Mouse (Mus musculus): ENCODE data around the gene Gse1. TPM values are rescaled to one million over a fixed set of nuclear protein-coding genes. Genes with fewer than 3 reads are reported as not detected.

The Gse1 gene
- polyA plus RNA-seq, 1 experiment from 2014 or later, result 28.8 TPM

DNA sequence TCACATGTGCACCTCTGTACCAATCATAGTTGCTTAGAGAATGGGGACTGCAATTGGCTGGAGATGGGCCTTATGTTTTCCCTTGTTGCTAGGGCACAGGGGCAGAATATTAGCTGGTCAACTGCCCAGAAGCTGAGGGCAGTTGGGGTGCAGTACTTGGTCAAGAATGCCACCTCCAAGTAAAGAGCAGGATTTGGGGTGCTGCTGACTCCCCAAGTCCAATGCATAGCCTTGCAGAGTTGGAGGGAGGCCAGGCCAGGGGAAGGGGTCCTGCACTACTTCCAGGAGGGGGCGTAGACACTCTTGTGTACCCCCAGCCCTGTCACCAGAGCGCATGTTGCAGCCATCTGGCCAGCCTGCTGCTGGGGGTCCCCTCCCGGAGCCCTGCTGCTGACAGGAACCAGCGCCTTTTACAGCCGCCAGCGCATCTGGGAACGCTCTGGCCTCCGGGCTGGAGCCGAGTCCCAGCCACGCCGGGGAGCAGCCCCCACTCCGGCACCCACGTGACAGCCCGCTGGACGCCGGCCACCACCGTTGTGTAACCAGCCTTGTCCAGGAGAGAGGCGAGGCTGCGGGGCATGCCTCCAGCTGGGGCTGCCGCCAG lies 37.3 kb upstream of the Gse1 start:
- Histone ChIP-seq H3K36me3 (no peaks in the 10 kb centered on the region), H3K4me3 (no peak overlapping the region), H3K9me3 (no peaks in the 10 kb centered on the region), H3K27ac (replicated peaks) (peak overlapping the region; percentile 78), H3K27me3 (no peaks in the 10 kb centered on the region), H3K4me2 (replicated peaks) (peak overlapping the region; percentile 35), H3K4me1 (peaks cover 20% of the 10 kb centered on the region), H3K9ac (replicated peaks) (0 out of 2 replicates have a peak overlapping the region, but pooled peaks have one; percentile 2)
- ATAC-seq (ENCODE audit: low FRiP score, low read depth), result peak; percentile 75
- WGBS, result 57% methylated on average over 20 of the region's 20 CpGs

GRCm38 (mm10) chr8:120191633-120192032 lies 36.6 kb upstream of the Gse1 start:
- peaks cover 13% of the 10 kb centered on the region for H3K4me1 ChIP-seq
- H3K27me3 ChIP-seq, result no peaks in the 10 kb centered on the region
- 81% methylated on average over 5 of the region's 5 CpGs for WGBS
- H3K4me2 ChIP-seq (replicated peaks), result 0 out of 2 replicates have a peak overlapping the region, but pooled peaks have one; percentile 35
- H3K36me3 ChIP-seq, result no peaks in the 10 kb centered on the region
- H3K27ac ChIP-seq (replicated peaks), result 0 out of 2 replicates have a peak overlapping the region, but pooled peaks have one; percentile 78
- no peak for ATAC-seq (ENCODE audit: low FRiP score, low read depth)
- no peak overlapping the region for H3K9ac ChIP-seq (replicated peaks)
- H3K4me3 ChIP-seq, result no peak overlapping the region
- H3K9me3 ChIP-seq, result no peaks in the 10 kb centered on the region

GRCm38 (mm10) chr8:120192118-120192517 lies 36.1 kb upstream of the Gse1 start:
- Histone ChIP-seq H3K9ac (replicated peaks) (no peak overlapping the region), H3K36me3 (no peaks in the 10 kb centered on the region), H3K4me3 (no peak overlapping the region), H3K9me3 (no peaks in the 10 kb centered on the region), H3K4me1 (peaks cover 10% of the 10 kb centered on the region), H3K4me2 (replicated peaks) (no peak overlapping the region), H3K27ac (replicated peaks) (no peak overlapping the region), H3K27me3 (no peaks in the 10 kb centered on the region)
- no peak for ATAC-seq (ENCODE audit: low FRiP score, low read depth)
- WGBS, result 96% methylated on average over 5 of the region's 5 CpGs

DNA sequence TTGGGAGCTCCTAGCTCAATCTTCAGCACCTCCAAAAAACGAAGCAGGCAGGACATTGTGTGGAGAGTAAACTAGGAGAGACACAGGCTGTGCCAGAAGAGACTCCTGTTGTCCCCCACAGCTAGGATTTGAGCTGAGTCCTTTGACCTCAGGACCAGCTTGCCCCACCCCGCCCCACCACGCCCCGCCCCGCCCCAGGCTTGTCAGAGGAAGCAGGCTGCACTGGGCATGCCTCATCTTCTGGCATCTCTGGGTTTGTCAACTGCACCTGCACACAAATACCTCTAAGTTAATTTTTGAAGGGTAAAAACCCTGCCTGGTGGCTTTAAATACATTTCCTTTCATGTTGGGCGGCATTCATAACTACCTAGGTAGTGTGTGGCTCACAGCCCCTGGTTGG lies 26.9 kb upstream of the Gse1 start:
- Histone ChIP-seq H3K36me3 (no peaks in the 10 kb centered on the region), H3K9ac (replicated peaks) (no peak overlapping the region), H3K9me3 (peaks cover 5% of the 10 kb centered on the region; the same call in 1 of the 2 replicates), H3K4me3 (no peak overlapping the region), H3K27ac (replicated peaks) (no peak overlapping the region), H3K27me3 (no peaks in the 10 kb centered on the region), H3K4me2 (replicated peaks) (no peak overlapping the region), H3K4me1 (no peaks in the 10 kb centered on the region)
- no peak for ATAC-seq (ENCODE audit: low FRiP score, low read depth)
- 85% methylated on average over 6 of the region's 6 CpGs for WGBS

DNA sequence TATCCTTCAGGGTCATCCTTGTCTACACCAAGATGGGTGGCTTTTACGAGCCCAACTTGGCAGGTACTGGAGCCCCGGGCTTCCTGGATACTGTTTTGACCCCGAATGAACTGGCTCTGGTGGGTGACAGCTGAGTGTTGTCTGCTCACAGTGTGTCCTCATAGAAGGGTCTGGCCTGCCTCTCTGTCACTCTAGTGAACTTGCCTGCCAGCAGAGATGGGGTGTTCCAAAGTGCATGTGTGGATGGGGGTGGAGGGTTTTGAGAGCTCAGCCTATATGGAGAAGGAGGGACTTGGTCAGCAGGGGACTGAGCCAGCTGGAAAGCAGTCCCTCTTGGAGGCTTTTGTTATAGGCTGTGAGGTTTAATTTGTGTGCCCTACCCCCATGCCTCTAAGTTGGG lies 25.7 kb upstream of the Gse1 start:
- Histone ChIP-seq H3K9ac (replicated peaks) (no peak overlapping the region), H3K4me3 (no peak overlapping the region), H3K27me3 (no peaks in the 10 kb centered on the region), H3K27ac (replicated peaks) (no peak overlapping the region), H3K36me3 (no peaks in the 10 kb centered on the region), H3K4me2 (replicated peaks) (no peak overlapping the region), H3K4me1 (no peaks in the 10 kb centered on the region), H3K9me3 (peaks cover 5% of the 10 kb centered on the region; the same call in 1 of the 2 replicates)
- WGBS, result 75% methylated on average over 3 of the region's 3 CpGs
- ATAC-seq (ENCODE audit: low FRiP score, low read depth), result no peak

GRCm38 (mm10) chr8:120204736-120205360 lies 23.4 kb upstream of the Gse1 start:
- peaks cover 2% of the 10 kb centered on the region; the same call in 1 of the 2 replicates for H3K9me3 ChIP-seq
- H3K9ac ChIP-seq (replicated peaks), result no peak overlapping the region
- WGBS, result 72% methylated on average over 7 of the region's 7 CpGs
- H3K36me3 ChIP-seq, result no peaks in the 10 kb centered on the region
- no peak overlapping the region for H3K4me3 ChIP-seq
- H3K27ac ChIP-seq (replicated peaks), result no peak overlapping the region
- H3K27me3 ChIP-seq, result no peaks in the 10 kb centered on the region
- no peak overlapping the region for H3K4me2 ChIP-seq (replicated peaks)
- no peak for ATAC-seq (ENCODE audit: low FRiP score, low read depth)
- H3K4me1 ChIP-seq, result 0 out of 2 replicates have a peak, but pooled peaks cover under 1% of the 10 kb centered on the region

- Histone ChIP-seq H3K27me3 (no peaks in the 10 kb centered on the region), H3K9me3 (no peaks in the 10 kb centered on the region), H3K27ac (replicated peaks) (no peak overlapping the region), H3K36me3 (no peaks in the 10 kb centered on the region), H3K9ac (replicated peaks) (no peak overlapping the region), H3K4me2 (replicated peaks) (no peak overlapping the region), H3K4me3 (no peak overlapping the region), H3K4me1 (peaks cover 10% of the 10 kb centered on the region)
- WGBS, result 81% methylated on average over 9 of the region's 9 CpGs
- ATAC-seq (ENCODE audit: low FRiP score, low read depth), result no peak
Measured at GRCm38 (mm10) chr8:120205916-120206315, 22.3 kb upstream of the Gse1 start.

DNA sequence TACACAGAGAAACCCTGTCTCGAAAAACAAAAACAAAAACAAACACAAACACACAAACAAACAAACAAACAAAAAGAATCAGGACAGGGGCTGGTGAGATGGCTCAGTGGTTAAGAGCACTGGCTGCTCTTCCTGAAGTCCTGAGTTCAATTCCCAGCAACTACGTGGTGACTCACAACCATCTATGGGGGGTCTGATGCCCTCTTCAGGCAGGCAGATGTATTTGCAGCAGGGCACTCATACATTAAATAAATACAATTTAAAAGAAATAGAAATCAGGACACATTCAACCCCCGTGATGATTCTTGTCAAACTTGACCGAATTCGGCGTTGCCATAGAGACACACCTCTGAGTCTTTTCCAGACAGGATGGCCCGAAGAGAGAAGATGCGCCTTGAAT lies 20.9 kb upstream of the Gse1 start:
- WGBS, result 89% methylated on average over 8 of the region's 8 CpGs
- H3K27ac ChIP-seq (replicated peaks), result no peak overlapping the region
- no peak overlapping the region for H3K4me3 ChIP-seq
- no peaks in the 10 kb centered on the region for H3K9me3 ChIP-seq
- no peaks in the 10 kb centered on the region for H3K36me3 ChIP-seq
- H3K27me3 ChIP-seq, result no peaks in the 10 kb centered on the region
- peaks cover 20% of the 10 kb centered on the region for H3K4me1 ChIP-seq
- no peak for ATAC-seq (ENCODE audit: low FRiP score, low read depth)
- no peak overlapping the region for H3K4me2 ChIP-seq (replicated peaks)
- H3K9ac ChIP-seq (replicated peaks), result no peak overlapping the region

DNA sequence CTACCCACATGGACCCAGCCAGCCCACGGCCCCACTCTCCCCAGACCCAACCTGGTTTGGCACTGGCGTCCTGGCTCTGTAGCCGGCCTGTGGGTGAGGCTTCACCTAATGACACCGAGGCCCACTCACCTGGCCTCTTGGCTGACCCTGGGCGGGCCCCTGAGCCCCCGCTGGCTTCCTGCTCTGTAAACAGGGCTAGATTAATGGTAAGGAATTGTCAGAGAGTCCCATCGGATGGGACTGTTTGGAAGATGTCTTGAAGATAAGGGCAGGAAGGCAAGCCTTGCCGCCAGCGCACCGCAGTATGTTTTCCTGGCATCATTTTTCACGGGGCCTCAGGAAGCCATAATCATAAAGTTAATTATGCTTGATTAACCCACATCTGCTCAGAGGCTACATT lies 20.1 kb upstream of the Gse1 start:
- Histone ChIP-seq H3K9ac (replicated peaks) (no peak overlapping the region), H3K4me2 (replicated peaks) (no peak overlapping the region), H3K9me3 (no peaks in the 10 kb centered on the region), H3K4me1 (peaks cover 24% of the 10 kb centered on the region), H3K4me3 (no peak overlapping the region), H3K27ac (replicated peaks) (no peak overlapping the region), H3K27me3 (no peaks in the 10 kb centered on the region), H3K36me3 (no peaks in the 10 kb centered on the region)
- no peak for ATAC-seq (ENCODE audit: low FRiP score, low read depth)
- WGBS, result 79% methylated on average over 11 of the region's 11 CpGs

DNA sequence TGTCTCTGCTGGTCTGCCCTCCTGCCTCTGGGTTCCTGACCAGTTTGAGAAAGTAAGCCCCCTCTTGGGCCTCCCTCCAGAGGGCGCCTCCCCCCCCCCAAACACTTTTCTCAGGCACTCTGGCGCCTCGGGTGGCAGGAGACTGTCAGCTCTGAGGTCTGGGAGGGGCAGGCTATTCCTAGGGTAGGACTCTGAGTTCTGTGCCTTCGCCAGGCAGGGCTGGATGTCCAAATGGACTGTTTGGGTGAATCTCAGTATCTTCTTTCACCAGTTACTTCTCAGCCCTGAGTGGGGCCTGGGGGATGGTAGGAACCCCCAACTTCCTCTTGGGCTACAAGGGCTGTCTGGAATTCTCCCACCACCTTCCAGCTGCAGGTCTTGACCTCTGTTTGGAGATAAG lies 16.9 kb upstream of the Gse1 start:
- peak; percentile 24; the same call in 1 of the 2 replicates for ATAC-seq (ENCODE audit: low FRiP score, low read depth)
- 10% methylated on average over 4 of the region's 4 CpGs for WGBS
- H3K27ac ChIP-seq (replicated peaks), result 0 out of 2 replicates have a peak overlapping the region, but pooled peaks have one; percentile 6

GRCm38 (mm10) chr8:120212596-120212995 lies 15.7 kb upstream of the Gse1 start:
- Histone ChIP-seq H3K27ac (replicated peaks) (no peak overlapping the region), H3K4me1 (peaks cover 51% of the 10 kb centered on the region), H3K4me2 (replicated peaks) (no peak overlapping the region), H3K4me3 (no peak overlapping the region), H3K36me3 (no peaks in the 10 kb centered on the region), H3K9me3 (no peaks in the 10 kb centered on the region), H3K27me3 (no peaks in the 10 kb centered on the region), H3K9ac (replicated peaks) (no peak overlapping the region)
- no peak for ATAC-seq (ENCODE audit: low FRiP score, low read depth)
- WGBS, result 93% methylated on average over 7 of the region's 7 CpGs

More for the DNA sequence above, 16.9 kb upstream of the Gse1 start:
- no peaks in the 10 kb centered on the region for H3K9me3 ChIP-seq
- peaks cover 39% of the 10 kb centered on the region for H3K4me1 ChIP-seq
- H3K9ac ChIP-seq (replicated peaks), result no peak overlapping the region
- no peaks in the 10 kb centered on the region for H3K27me3 ChIP-seq
- H3K4me3 ChIP-seq, result no peak overlapping the region
- H3K4me2 ChIP-seq (replicated peaks), result no peak overlapping the region
- H3K36me3 ChIP-seq, result no peaks in the 10 kb centered on the region

DNA sequence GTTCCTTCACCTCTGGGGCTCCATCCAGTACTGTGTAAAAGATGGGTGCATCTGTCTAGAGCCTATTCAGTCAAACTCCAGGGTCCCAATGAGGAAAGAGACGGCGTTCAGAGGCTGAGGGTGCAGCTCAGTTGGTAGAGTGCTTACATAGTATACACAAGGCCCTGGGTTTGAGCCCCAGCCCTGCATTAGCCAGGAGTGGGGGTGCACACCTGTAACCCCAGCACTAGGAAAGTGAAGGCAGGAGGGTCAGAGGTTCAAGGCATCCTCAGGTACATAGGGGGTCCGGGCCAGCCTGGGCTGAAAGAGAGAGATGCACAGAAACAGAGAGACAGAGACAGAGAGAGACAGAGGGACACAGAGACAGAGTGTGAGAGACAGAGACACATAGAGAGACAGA lies 15.0 kb upstream of the Gse1 start:
- Histone ChIP-seq H3K27me3 (no peaks in the 10 kb centered on the region), H3K9ac (replicated peaks) (no peak overlapping the region), H3K4me2 (replicated peaks) (no peak overlapping the region), H3K9me3 (no peaks in the 10 kb centered on the region), H3K27ac (replicated peaks) (no peak overlapping the region), H3K4me1 (peaks cover 55% of the 10 kb centered on the region), H3K36me3 (no peaks in the 10 kb centered on the region), H3K4me3 (no peak overlapping the region)
- 94% methylated on average over 3 of the region's 3 CpGs for WGBS
- ATAC-seq (ENCODE audit: low FRiP score, low read depth), result no peak

Data from midbrain, embryonic 12.5 days (tissue).